Mouse (Mus musculus) urinary bladder, adult 2 months (tissue): ENCODE data around the gene Ap4b1. TPM values are rescaled to one million over a fixed set of nuclear protein-coding genes. Genes with fewer than 3 reads are reported as not detected.
"Not testable (repeated sequence)": the region's sequence is repeated elsewhere in the genome, so short reads cannot be mapped to it uniquely, and the experiment has no call there.

ENCODE experiments used
- DNase-seq: peaks from one replicate; pipeline ENCODE4 v3.0.0; 2022; ENCODE audit warnings: low spot score
- polyA plus RNA-seq: library from polyadenylated mRNA; depleted of rRNA; stranded (reverse); fragments of >200 nt; gene quantifications from 2 replicates; pipeline ENCODE4 v1.2.3, GENCODE M21; 2012; rRNA removed

The Ap4b1 gene
- polyA plus RNA-seq, result 20.5 and 22.3 TPM in 2 replicates

DNA sequence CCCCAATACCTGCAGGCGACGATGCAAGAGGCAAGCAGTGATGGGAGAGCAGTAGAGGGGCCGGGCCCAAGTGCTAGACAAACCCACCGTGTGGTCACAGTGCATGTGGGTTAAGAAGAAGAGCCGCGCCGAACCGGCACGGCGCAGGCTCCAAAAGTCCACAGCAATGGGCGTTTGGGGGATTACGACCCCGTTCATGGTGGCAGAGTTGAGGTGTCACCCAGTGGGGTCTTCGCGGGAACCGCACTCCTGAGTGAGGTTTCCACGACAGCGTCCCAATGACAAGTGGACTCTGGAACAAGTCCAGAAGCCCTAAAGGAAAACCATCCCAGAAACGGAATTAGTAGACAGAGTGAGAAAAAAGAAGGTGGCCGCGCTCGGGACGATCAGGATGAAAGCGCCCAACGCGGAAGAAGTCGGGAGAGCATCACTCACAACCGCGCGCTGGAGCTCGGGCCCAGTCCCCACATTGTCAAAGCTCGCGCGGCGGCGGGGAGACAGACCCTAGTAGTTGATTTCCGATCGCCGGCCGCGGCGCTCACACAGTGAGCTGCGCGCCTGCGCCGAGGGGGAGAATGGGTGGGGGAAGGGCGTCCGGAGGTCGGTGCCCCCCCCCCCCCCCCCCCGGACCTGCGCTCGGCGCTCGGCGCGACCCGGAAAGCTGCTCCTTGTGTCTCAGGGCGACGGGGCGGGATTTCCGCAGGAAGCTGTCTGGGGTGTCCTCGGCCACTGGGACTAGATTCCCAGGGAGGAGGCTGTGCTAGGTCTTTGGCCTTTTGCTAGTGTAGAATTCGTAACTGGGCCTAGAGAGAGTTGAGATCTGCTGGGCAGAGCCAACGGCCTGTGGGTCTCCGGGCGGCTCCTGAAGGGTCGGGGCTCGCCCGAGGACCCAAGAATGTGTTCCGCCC, at the start of gene Ap4b1, which contains the start of the genes Dclre1b and Gm43064:
Ap4b1 (plus strand) TSS at position 630 of the 908 bp plus-strand sequence.
Dclre1b (minus strand) TSS at position 554 of the 908 bp plus-strand sequence.
Gm43064 (plus strand) TSS at position 683 of the 908 bp plus-strand sequence.
- DNase-seq, result peak; percentile 78

DNA sequence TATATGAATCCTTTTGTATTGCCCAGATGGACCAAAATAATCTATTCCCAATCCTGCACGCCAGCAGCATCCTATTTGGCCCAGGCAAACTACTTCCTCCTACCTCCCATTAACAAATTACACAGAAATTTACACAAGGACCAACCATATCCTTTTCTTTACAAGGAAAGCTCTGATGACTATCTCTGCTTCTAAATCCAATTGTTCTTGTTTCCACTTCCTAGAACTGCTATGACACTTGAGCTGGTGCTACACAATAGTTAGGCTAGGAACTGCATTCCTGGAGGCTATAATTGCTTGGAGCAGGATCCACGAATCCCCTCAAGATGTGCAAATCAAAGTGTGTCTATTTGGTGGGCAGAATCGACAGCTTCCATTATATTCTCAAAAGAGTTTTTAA, 42.5 kb upstream of the Ap4b1 start:
- DNase-seq, result no peak

GRCm38 (mm10) chr3:103771531-103772130, 37.7 kb upstream of the Ap4b1 start:
- DNase-seq, result no peak

GRCm38 (mm10) chr3:103772846-103773245, 36.5 kb upstream of the Ap4b1 start:
- no peak for DNase-seq

- no peak for DNase-seq
Observed at GRCm38 (mm10) chr3:103773508-103773907, 35.8 kb upstream of the Ap4b1 start.

DNA sequence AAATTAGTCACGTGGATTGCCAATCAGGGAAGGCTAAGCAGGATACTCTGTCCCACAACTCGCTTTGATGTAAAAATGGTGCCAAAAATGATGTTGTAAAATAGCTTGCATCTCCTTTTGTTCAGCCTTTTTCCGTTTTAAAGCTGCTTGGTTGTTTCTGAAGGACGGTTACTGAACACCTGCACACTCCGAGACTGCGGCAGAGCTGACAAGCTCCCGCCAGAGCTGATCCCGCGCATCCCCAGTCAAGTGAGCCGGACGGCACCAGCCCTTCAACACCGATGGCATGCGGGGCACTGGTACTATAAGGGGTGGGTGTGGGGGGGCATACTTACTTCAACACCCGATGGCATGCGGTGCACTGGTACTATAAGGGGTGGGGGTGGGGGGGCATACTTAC, 35.3 kb upstream of the Ap4b1 start:
- DNase-seq, result no peak

DNA sequence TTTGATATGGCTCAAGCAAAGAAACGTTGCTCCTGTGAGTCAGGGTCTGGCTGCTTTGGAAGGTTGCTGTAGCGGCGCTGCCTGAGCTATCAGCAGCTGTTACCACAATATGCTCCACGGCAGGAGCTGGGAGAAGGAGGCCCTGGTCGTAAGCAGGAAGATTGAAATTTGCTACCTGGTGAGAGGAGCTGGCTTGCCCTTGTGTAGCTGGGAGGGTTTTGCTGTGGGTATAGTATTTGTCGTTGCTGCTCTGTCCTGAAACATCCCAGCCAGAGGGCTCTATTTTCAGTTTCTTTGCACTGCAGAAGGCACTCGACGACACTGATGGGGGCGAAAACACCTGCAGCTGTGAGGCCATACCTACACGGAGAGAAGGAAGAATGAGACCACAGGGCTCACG, 31.4 kb upstream of the Ap4b1 start:
- DNase-seq, result no peak

GRCm38 (mm10) chr3:103778660-103779059, 30.7 kb upstream of the Ap4b1 start:
- no peak for DNase-seq

DNA sequence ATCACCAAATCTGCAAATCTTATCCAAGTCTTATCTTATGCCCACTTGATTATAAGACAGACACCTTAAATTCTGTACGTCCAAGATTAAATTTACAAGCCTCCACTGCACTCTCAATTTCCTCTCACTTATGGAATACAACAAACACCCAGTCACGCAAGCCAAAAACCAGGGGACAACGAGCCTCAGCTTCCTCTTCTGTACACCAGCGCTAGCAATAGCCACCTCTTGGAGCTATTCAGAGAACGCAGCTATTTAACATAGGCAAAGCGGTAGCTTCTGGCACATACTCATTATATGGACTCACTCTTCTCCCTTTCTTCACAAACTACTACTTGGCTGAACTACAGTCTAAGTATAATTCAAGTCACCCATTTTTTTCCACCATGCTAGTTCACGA, 30.1 kb upstream of the Ap4b1 start:
- DNase-seq, result no peak

GRCm38 (mm10) chr3:103780271-103780670, 29.0 kb upstream of the Ap4b1 start:
- DNase-seq, result no peak

GRCm38 (mm10) chr3:103780777-103781176, 28.5 kb upstream of the Ap4b1 start:
- DNase-seq, result no peak

DNA sequence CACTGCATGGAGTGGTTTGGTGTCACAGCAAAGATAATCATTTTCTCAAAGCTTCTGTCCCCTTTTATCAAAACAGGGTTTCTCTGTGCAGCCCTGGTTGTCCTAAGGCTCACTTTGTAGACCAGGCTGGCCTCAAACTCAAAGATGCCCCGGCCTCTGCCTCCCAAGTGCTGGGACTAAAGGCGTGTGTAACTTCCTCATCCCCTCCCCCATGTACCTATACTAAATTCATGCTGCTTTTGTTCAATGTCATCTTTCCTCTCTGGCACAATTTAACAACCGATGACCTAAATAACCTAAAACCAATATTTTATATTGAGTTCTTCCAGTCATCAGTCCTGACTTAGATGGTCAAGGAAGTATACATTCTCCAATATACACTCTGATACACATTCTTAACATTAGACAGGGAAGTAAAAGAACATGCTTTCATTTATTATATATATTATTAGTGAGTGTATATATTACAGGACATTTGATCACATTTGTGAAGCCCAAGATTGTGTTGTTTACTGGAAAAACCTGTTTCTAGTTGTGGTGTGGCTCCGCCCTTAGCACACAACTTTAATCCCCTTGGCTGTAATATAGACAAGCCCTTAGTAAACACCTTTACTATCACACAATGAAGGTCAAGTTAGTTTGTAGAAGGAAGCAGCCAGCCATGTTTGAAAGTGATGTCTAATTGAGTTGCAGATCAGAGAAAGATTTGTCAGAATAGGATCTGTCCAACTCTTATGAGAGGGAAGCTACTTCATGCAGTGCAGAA, 26.3 kb upstream of the Ap4b1 start:
- no peak for DNase-seq

DNA sequence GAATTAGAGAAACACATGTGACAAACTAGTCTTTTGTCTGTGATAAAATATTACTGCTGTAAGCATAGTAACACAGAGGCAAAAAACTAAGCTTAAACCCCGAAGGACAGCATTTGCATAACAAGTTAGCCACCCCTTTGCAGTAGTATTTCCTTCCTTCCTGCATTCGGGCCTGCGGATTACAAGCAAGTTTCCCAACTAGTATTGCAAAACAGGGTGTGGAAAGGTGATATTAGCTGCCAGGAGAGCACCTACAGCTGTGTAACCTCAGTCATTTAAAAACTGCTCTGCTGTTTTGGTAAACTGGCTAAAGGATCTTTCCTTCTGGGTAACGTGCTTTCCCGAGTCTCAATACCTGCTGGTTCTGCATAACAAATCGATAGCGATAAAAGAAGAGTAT, 22.1 kb upstream of the Ap4b1 start:
- DNase-seq, result no peak

DNA sequence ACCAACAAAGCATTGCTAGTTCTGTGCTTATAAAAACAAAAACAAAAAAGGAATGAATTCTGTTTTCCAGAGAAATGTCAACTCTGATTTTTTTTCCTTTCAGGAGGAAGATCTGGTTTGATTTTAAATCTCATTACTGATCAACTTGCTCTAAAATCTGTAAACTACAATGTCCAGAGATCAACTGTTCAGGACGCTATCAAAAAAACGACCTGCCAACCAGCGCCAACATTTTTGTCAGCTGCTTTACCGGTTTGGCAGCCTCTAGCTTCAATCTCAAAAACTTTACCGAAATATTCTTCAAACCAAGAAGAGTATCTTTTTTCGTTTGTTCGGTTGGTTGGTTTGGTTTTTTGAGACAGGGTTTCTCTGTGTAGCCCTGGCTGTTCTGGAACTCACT, 20.2 kb upstream of the Ap4b1 start:
- DNase-seq, result no peak

- DNase-seq, result no peak
Observed at GRCm38 (mm10) chr3:103789891-103790345, 19.4 kb upstream of the Ap4b1 start.

DNA sequence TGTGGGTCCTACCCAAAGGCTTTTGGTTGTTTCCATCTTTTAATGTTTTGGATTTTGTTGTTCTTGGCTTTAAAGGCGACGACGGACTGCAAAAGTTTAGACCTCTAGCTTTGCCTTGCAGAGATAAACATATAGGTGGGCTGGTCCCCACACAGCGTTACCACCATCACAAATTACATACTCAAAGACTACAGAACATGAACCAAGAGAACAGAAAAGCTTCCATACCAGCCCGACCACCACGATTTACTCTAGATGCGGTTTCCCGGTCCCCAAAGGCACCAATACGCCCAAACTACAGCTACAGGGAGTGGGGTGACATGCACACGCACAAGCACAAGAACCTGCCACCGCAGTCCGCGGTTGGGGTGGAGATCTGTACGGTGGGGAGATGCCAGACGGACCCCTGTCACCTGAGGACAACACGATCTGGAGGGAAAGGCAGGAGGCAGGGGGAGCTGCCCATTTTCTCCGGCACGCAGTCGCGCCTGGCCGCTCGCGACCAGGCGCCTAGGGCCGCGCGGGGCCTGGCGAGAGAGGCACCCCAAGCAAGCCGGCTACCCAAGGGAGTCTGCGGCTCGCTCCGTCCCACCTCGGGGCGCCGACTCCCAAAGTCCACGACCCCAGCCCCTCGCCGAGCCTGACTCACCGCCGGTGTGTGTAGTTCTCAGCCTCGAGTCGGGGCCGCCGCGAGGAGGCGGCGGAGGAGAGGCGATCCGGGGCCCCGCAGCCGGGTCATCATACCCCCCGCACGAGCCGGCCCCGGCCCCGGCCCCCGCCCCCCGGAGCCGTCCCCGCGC, 18.8 kb upstream of the Ap4b1 start:
- peak; percentile 59 for DNase-seq

DNA sequence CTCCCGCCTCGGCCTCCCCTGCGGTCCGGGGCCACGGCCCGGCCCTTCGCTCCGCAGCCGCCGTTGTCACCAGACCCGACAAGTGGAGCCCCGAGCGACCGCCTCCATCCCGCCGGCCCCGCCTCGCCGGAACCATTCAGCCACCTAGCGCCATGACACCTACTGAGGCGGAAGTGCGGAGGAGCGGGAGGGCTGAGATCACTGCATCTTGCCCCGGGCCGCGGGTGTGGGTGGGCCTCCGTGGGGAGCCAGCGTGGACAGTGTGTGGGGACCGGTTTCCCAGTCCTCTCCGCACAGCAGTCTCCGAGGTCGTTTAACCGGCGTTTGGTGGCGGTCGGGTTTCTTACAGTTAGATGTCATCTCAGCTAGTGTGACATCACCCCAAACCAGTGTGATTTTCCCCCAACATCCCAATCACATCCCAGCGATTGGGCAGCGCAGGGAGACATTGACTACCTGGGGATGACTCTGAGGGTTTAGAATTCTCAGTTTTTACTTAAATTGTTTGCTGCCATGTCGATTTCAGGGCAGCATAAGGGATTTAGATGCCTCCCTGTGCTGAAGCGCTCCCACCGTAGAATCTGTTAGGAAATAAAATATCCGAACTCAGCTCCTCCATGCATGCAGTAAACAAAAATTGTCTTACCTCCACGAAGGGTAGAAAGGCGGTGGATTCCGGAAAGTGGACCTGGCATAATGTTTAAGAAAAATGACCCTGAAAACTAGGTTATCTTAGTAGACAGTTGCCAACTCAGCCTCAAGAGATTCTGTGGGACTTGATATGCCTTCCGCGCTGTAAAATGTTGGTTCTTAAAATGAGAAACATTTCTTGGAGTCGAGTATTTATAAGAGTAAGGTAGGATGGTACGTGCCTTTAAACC, 17.9 kb upstream of the Ap4b1 start, which contains the start of gene Hipk1:
Hipk1 (minus strand) TSS at position 334 of the 881 bp plus-strand sequence.
- peak; percentile 90 for DNase-seq

GRCm38 (mm10) chr3:103792111-103792406, 17.3 kb upstream of the Ap4b1 start:
- not testable (repeated sequence) for DNase-seq

DNA sequence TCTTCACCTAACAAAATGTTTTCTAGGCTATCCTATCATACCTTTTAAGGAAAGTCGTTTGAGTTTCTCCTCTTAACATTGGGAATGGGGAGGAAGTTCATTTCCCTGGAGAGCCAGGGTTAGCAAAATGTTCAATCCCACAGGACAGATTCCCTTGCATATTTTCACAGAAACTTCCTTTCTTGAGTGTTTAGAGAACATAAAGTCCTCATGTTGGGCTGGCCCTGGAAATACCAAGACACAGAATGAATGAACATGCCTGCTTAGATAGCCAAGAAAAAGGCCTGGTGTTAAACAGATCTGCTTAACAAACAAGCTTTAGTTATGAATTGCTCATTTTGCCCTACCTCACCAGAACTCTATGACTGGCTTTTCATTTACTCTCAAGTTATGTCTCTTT, 16.8 kb upstream of the Ap4b1 start:
- DNase-seq, result no peak

GRCm38 (mm10) chr3:103796389-103796788, 12.9 kb upstream of the Ap4b1 start:
- DNase-seq, result no peak
